Mouse (Mus musculus) liver, embryonic 18 days (tissue): ENCODE results near the gene Nes. TPM values are rescaled to one million over a fixed set of nuclear protein-coding genes. Genes with fewer than 3 reads are reported as not detected.

Experiments
- polyA plus RNA-seq: library from polyadenylated mRNA; depleted of rRNA; stranded (reverse); fragments of >200 nt; gene quantifications from 2 replicates; pipeline ENCODE4 v1.2.3, GENCODE M21; 2012; rRNA removed

The Nes gene
- 1.1 TPM in 2 replicates for polyA plus RNA-seq

GRCm38 (mm10) chr3:87970939-87971488 lies at the start of gene Nes:
TSS of gene Nes (plus strand) at chr3:87971078.

GRCm38 (mm10) chr3:87930078-87930795 lies 40.6 kb upstream of the Nes start, which contains the start of the genes Isg20l2 and Rrnad1:
TSS of gene Isg20l2 (plus strand) at chr3:87930314.
TSS of gene Rrnad1 (minus strand) at chr3:87930717.

GRCm38 (mm10) chr3:87948378-87949265 lies 22.3 kb upstream of the Nes start, which contains the start of gene Crabp2:
TSS of gene Crabp2 (plus strand) at chr3:87948666.

GRCm38 (mm10) chr3:88000181-88000580 lies 29.3 kb downstream of the Nes start, which contains the start of gene Bcan:
TSS of gene Bcan (minus strand) at chr3:88000230.

GRCm38 (mm10) chr3:88027434-88028186 lies 56.7 kb downstream of the Nes start, which contains the start of gene Hapln2:
TSS of gene Hapln2 (minus strand) at chr3:88027583.

Other genes starting within 250 kb of the Nes start
- 0.10 and 0.13 TPM in 2 replicates for gene Lrrc71, start 222.5 kb upstream of the Nes start, polyA plus RNA-seq
- 0.12 and 0.16 TPM in 2 replicates for gene Ntrk1, start 175.9 kb upstream of the Nes start, polyA plus RNA-seq
- gene Insrr, start 174.1 kb upstream of the Nes start, polyA plus RNA-seq: 0.02 and 0.13 TPM in 2 replicates
- gene Pear1, start 146.8 kb upstream of the Nes start, polyA plus RNA-seq: 7.4 and 9.0 TPM in 2 replicates
- gene Sh2d2a, start 124.3 kb upstream of the Nes start, polyA plus RNA-seq: 0.43 and 0.62 TPM in 2 replicates
- gene Prcc, start 85.5 kb upstream of the Nes start, polyA plus RNA-seq: 11.4 and 12.5 TPM in 2 replicates
- gene Hdgf, start 64.8 kb upstream of the Nes start, polyA plus RNA-seq: 93.9 and 101 TPM in 2 replicates
- gene Mrpl24, start 51.6 kb upstream of the Nes start, polyA plus RNA-seq: 58.4 and 61.1 TPM in 2 replicates
- gene Isg20l2, start 40.8 kb upstream of the Nes start, polyA plus RNA-seq: 8.6 and 8.7 TPM in 2 replicates
- gene Rrnad1, start 40.4 kb upstream of the Nes start, polyA plus RNA-seq: 10.0 and 11.3 TPM in 2 replicates
- 0.05 TPM in 1 of 2 replicates, not detected in the other for gene Crabp2, start 22.4 kb upstream of the Nes start, polyA plus RNA-seq
- 0.01 TPM in 1 of 2 replicates, not detected in the other for gene Bcan, start 29.2 kb downstream of the Nes start, polyA plus RNA-seq
- not detected in 2 replicates for gene Hapln2, start 56.5 kb downstream of the Nes start, polyA plus RNA-seq
- gene Gpatch4, start 72.0 kb downstream of the Nes start, polyA plus RNA-seq: 7.2 and 7.3 TPM in 2 replicates
- 38.4 and 41.8 TPM in 2 replicates for gene Naxe, start 87.4 kb downstream of the Nes start, polyA plus RNA-seq
- gene Ttc24, start 107.2 kb downstream of the Nes start, polyA plus RNA-seq: not detected in 2 replicates
- 3.4 and 4.3 TPM in 2 replicates for gene Iqgap3, start 110.9 kb downstream of the Nes start, polyA plus RNA-seq
- gene Mef2d, start 171.3 kb downstream of the Nes start, polyA plus RNA-seq: 9.0 and 11.5 TPM in 2 replicates